In the genomic region with DNA sequence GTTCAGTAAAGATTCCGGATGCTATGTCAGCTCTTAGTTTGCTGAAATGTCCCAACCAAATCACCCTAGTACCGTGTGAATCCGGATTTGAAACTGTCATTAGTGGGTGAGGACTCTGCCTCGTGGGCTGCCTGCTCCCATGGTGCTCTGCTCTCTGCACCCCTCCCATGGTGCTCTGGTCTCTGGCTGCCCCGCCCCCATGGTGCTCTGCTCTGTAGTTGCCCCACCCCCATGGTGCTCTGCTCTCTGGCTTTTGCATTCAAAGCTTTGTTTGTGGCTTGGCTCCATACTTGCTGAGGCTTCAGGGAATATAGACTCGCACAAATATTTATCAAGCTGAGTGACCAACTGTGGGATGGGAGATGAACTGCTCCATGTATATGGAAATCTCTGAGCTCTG, we compare ENCODE assay signal across 26 mouse cellular contexts.
DNase-seq lines count a peak whose midpoint lies in the region; ATAC-seq lines count a peak whose summit lies in the region.
"Had no signal": no experiment of that assay in that cellular context is flagged by ENCODE, and none has a peak within 500 bp of the region (broad histone marks: within the 10 kb centered on the region; RNA-seq: fewer than 3 reads in every experiment).

No protein-coding gene starts in this region.

- no peak overlapping the region for H3K9ac ChIP-seq in embryonic facial prominence, embryonic 14.5 days (ENCODE audit: low read depth, low read length)
- H3K9ac ChIP-seq: embryonic facial prominence, embryonic 12.5 days; embryonic facial prominence, embryonic 15.5 days; forebrain, embryonic 12.5 days had no signal

- no peak for DNase-seq in embryonic facial prominence, embryonic 14.5 days (ENCODE audit: low spot score)
- no peak for DNase-seq in embryonic facial prominence, embryonic 10.5 days (ENCODE audit: low spot score)
- DNase-seq in ES-CJ7 (ENCODE audit: low read depth, low spot score) (peak; percentile 42), R1 (ENCODE audit: low read depth, low spot score) (peak; percentile 64)
- no peak for DNase-seq in kidney, adult 11 months
- DNase-seq in kidney, adult 8-10 months, result no peak
- DNase-seq: adrenal gland, adult 2 months; adrenal gland, postnatal 10 days; adrenal gland, postnatal 25 days; B cell, adult 2 months; cerebellum, adult 11 months; cerebellum, adult 18-20 months; cerebellum, adult 8-10 months; cerebellum, adult 9-11 months; cerebellum, postnatal 14 days; cerebellum, postnatal 36 days; embryo, embryonic 11 days had no signal

- H3K4me1 ChIP-seq in embryonic facial prominence, embryonic 14.5 days (ENCODE audit: control insufficient read depth, insufficient read depth, low read length), result no peaks in the 10 kb centered on the region
- peaks cover 6% of the 10 kb centered on the region; the same call in 1 of the 2 replicates for H3K4me1 ChIP-seq in embryonic facial prominence, embryonic 10.5 days
- H3K4me1 ChIP-seq: embryonic facial prominence, embryonic 15.5 days; forebrain, embryonic 12.5 days had no signal

- H3K36me3 ChIP-seq in embryonic facial prominence, embryonic 14.5 days (ENCODE audit: control insufficient read depth, insufficient read depth, low read length), result no peaks in the 10 kb centered on the region
- no peaks in the 10 kb centered on the region for H3K36me3 ChIP-seq in embryonic facial prominence, embryonic 10.5 days (replicated peaks)
- H3K36me3 ChIP-seq: embryonic facial prominence, embryonic 12.5 days; embryonic facial prominence, embryonic 15.5 days; forebrain, embryonic 10.5 days; forebrain, embryonic 12.5 days had no signal

- H3K27me3 ChIP-seq in embryonic facial prominence, embryonic 14.5 days (replicated peaks; ENCODE audit: control insufficient read depth, insufficient read depth, low read length), result no peaks in the 10 kb centered on the region
- no peaks in the 10 kb centered on the region; the same call in 1 of the 2 replicates for H3K27me3 ChIP-seq in embryonic facial prominence, embryonic 10.5 days (replicated peaks; ENCODE audit: low read depth, poor library complexity, severe bottlenecking)
- H3K27me3 ChIP-seq: embryonic facial prominence, embryonic 15.5 days; forebrain, embryonic 12.5 days had no signal

- no peaks in the 10 kb centered on the region for H3K9me3 ChIP-seq in embryonic facial prominence, embryonic 14.5 days (ENCODE audit: control insufficient read depth, low read length)
- no peaks in the 10 kb centered on the region for H3K9me3 ChIP-seq in embryonic facial prominence, embryonic 10.5 days
- H3K9me3 ChIP-seq: embryonic facial prominence, embryonic 12.5 days; embryonic facial prominence, embryonic 15.5 days; forebrain, embryonic 10.5 days; forebrain, embryonic 12.5 days had no signal

- 82% methylated on average over 6 of the region's 6 CpGs for WGBS in embryonic facial prominence, embryonic 14.5 days
- WGBS in embryonic facial prominence, embryonic 10.5 days, result 83% methylated on average over 6 of the region's 6 CpGs

- H3K4me3 ChIP-seq in embryonic facial prominence, embryonic 14.5 days (ENCODE audit: low read depth, low read length), result no peak overlapping the region
- H3K4me3 ChIP-seq in embryonic facial prominence, embryonic 10.5 days, result no peak overlapping the region
- H3K4me3 ChIP-seq: embryonic facial prominence, embryonic 12.5 days; embryonic facial prominence, embryonic 15.5 days; erythroblast, embryonic 14.5 days; forebrain, embryonic 10.5 days; forebrain, embryonic 12.5 days had no signal

- H3K27ac ChIP-seq in embryonic facial prominence, embryonic 14.5 days (replicated peaks; ENCODE audit: low read depth, low read length), result no peak overlapping the region
- H3K27ac ChIP-seq in embryonic facial prominence, embryonic 10.5 days (replicated peaks), result no peak overlapping the region
- H3K27ac ChIP-seq: embryonic facial prominence, embryonic 12.5 days; embryonic facial prominence, embryonic 15.5 days; forebrain, embryonic 10.5 days; forebrain, embryonic 12.5 days had no signal

- no peak overlapping the region for H3K4me2 ChIP-seq in embryonic facial prominence, embryonic 14.5 days (ENCODE audit: low read depth, low read length)
- H3K4me2 ChIP-seq: embryonic facial prominence, embryonic 12.5 days; embryonic facial prominence, embryonic 15.5 days; forebrain, embryonic 12.5 days had no signal

- ATAC-seq in embryonic facial prominence, embryonic 14.5 days (ENCODE audit: low read depth), result peak; percentile 30; the same call in 1 of the 2 replicates
- ATAC-seq: CD4-positive, CD25-positive, alpha-beta regulatory T cell, adult 4 months; forebrain, embryonic 14.5 days; forebrain, embryonic 16.5 days; Patski had no signal

Comparison
In these comparisons a context has a peak if more than half of its experiments do, and no peak if none do; other contexts are left out.
1. DNase-seq: peak in ES-CJ7 (single experiment) and R1 (single experiment); none in embryonic facial prominence, embryonic 14.5 days (single experiment), embryonic facial prominence, embryonic 10.5 days (single experiment), kidney, adult 11 months (single experiment) and kidney, adult 8-10 months (0 of 2).